Mouse (Mus musculus) kidney, embryonic 14.5 days (tissue): ENCODE measurements around the gene Gal3st4. TPM values are rescaled to one million over a fixed set of nuclear protein-coding genes. Genes with fewer than 3 reads are reported as not detected.
"Not testable (repeated sequence)": the region's sequence is repeated elsewhere in the genome, so short reads cannot be mapped to it uniquely, and the experiment has no call there.

ENCODE experiments used
- ATAC-seq: fragments of 200-750 bp; cut with Nextera tagmentation; 2 replicates; pipeline ENCODE4 v1.8.0; 2017; ENCODE audit warnings: moderate number of reproducible peaks, mild to moderate bottlenecking, moderate TSS enrichment, moderate library complexity; ENCODE audit not compliant: low FRiP score, low TSS enrichment
- H3K27ac ChIP-seq: fragments of 300-500 bp; sonication (generic); 2 replicates; pipeline ENCODE4 v1.5.1; 2014; ENCODE audit warnings: low read depth, mild to moderate bottlenecking, low read length, moderate library complexity, mixed read lengths
- H3K27me3 ChIP-seq: fragments of 300-500 bp; sonication (generic); 2 replicates; pipeline ENCODE4 v1.6.1; 2014; ENCODE audit warnings: mild to moderate bottlenecking, low read length; ENCODE audit not compliant: control insufficient read depth, insufficient read depth
- H3K36me3 ChIP-seq: fragments of 300-500 bp; sonication (generic); 2 replicates; pipeline ENCODE4 v1.6.1; 2014; ENCODE audit warnings: low read length, mixed read lengths; ENCODE audit not compliant: control insufficient read depth, insufficient read depth
- H3K4me1 ChIP-seq: fragments of 300-500 bp; sonication (generic); 2 replicates; pipeline ENCODE4 v1.6.1; 2014; ENCODE audit warnings: low read length, mixed read lengths; ENCODE audit not compliant: control insufficient read depth, insufficient read depth
- H3K4me2 ChIP-seq: fragments of 300-500 bp; sonication (generic); replicated peaks from 2 replicates; pipeline ENCODE4 v1.6.1; 2014; ENCODE audit warnings: low read depth, mild to moderate bottlenecking, low read length
- H3K4me3 ChIP-seq: fragments of 300-500 bp; sonication (generic); 2 replicates; pipeline ENCODE4 v1.5.1; 2014; ENCODE audit warnings: mild to moderate bottlenecking, low read length
- H3K9ac ChIP-seq: fragments of 300-500 bp; sonication (generic); 2 replicates; pipeline ENCODE4 v1.6.1; 2014; ENCODE audit warnings: low read depth, mild to moderate bottlenecking, low read length, moderate library complexity
- H3K9me3 ChIP-seq: fragments of 300-500 bp; sonication (generic); 2 replicates; pipeline ENCODE4 v1.6.1; 2016; ENCODE audit warnings: low read length; ENCODE audit not compliant: control insufficient read depth
- WGBS: fragments of 180-500 bp; shearing (Covaris S2); extraction: QIAGEN DNeasy Blood & Tissue Kit; methylation state at CpG from one replicate; pipeline ENCODE4 v1.1.7; 2014; 5-methylcytosine and 5-hydroxymethylcytosine counted together
- polyA plus RNA-seq: library from polyadenylated mRNA; unstranded; fragments of >200 nt; fragmentation: Nextera tagmentation; extraction: Ambion mirVana; gene quantifications from 2 replicates; pipeline ENCODE4 v1.2.1, GENCODE M21; 2014

Gal3st4 gene
- polyA plus RNA-seq, 1 experiment from 2014 or later: 3.3 TPM

DNA sequence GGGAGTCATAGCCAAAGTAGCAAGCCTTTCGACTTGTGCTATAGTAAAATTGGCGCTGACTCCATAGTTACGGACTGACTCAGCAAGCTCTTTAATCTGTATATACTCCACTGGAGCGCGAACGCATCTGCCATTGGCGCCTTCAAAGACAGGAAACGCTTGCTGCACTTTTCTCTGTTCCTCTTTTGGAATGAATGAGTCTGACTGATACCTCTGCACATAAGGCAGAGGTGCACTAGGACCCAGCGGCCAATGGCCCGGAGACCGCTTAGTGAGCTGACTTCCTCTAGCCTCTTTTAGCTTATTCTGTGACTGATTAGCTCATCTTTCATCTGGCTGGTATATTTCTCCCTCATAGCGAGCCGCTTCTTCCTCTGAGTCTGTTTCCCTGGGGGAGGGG lies 56.0 kb downstream of the Gal3st4 start:
- H3K4me2 ChIP-seq, H3K4me1 ChIP-seq, ATAC-seq, H3K27me3 ChIP-seq, H3K4me3 ChIP-seq, H3K9ac ChIP-seq, H3K27ac ChIP-seq, H3K36me3 ChIP-seq: not testable (repeated sequence)
- peaks cover 17% of the 10 kb centered on the region; the same call in 1 of the 2 replicates for H3K9me3 ChIP-seq
- WGBS: 95% methylated on average over 13 of the region's 13 CpGs

Other genes starting within 250 kb of the Gal3st4 start
- gene Smok3c, start 219.6 kb downstream of the Gal3st4 start, polyA plus RNA-seq: not detected in 2 replicates
- gene Zkscan1, start 187.8 kb downstream of the Gal3st4 start, polyA plus RNA-seq: 16.5 and 33.7 TPM in 2 replicates
- gene Zscan21, start 155.9 kb downstream of the Gal3st4 start, polyA plus RNA-seq: 52.6 and 65.1 TPM in 2 replicates
- 13.4 and 26.1 TPM in 2 replicates for gene Zfp113, start 117.1 kb downstream of the Gal3st4 start, polyA plus RNA-seq
- gene Cops6, start 111.8 kb downstream of the Gal3st4 start, polyA plus RNA-seq: 253 and 294 TPM in 2 replicates
- gene Ap4m1, start 100.8 kb downstream of the Gal3st4 start, polyA plus RNA-seq: 18.1 and 22.6 TPM in 2 replicates
- gene Mcm7, start 100.4 kb downstream of the Gal3st4 start, polyA plus RNA-seq: 176 and 241 TPM in 2 replicates
- 80.9 and 109 TPM in 2 replicates for gene Taf6, start 85.4 kb downstream of the Gal3st4 start, polyA plus RNA-seq
- gene Cnpy4, start 85.4 kb downstream of the Gal3st4 start, polyA plus RNA-seq: 57.8 and 61.5 TPM in 2 replicates
- 9.7 and 10.2 TPM in 2 replicates for gene Mblac1, start 78.5 kb downstream of the Gal3st4 start, polyA plus RNA-seq
- gene Nxpe5, start 46.9 kb downstream of the Gal3st4 start, polyA plus RNA-seq: 0.07 TPM in 1 of 2 replicates, not detected in the other
- gene Lamtor4, start 17.4 kb downstream of the Gal3st4 start, polyA plus RNA-seq: 47.7 and 66.4 TPM in 2 replicates
- gene BC037034, start 8.8 kb downstream of the Gal3st4 start, polyA plus RNA-seq: 5.4 and 6.8 TPM in 2 replicates
- gene Gm43720, start 7.1 kb upstream of the Gal3st4 start, polyA plus RNA-seq: not detected in 2 replicates
- gene Gpc2, start 7.2 kb upstream of the Gal3st4 start, polyA plus RNA-seq: 5.1 and 7.9 TPM in 2 replicates
- gene Stag3, start 7.4 kb upstream of the Gal3st4 start, polyA plus RNA-seq: 3.1 and 4.5 TPM in 2 replicates
- gene Pvrig, start 69.1 kb upstream of the Gal3st4 start, polyA plus RNA-seq: not detected in 2 replicates
- gene Zfp157, start 168.6 kb upstream of the Gal3st4 start, polyA plus RNA-seq: 39.6 and 46.8 TPM in 2 replicates